Mouse (Mus musculus): ENCODE measurements at regions not wholly inside any gene's neighbourhood (a gene's known extent, or its start where the extent isn't known, plus 50 kb on each side); places are given as distances from the start of the nearest gene placed in this dataset.

GRCm38 (mm10) chr9:41360356-41360755 is 198.9 kb upstream of the Ubash3b start:
- TF ChIP-seq POLR2A (IDR thresholded peaks at IDR 0.05; ENCODE audit: control insufficient read depth, low read depth, low read length) (no peak), CTCF (IDR thresholded peaks at IDR 0.05; ENCODE audit: control insufficient read depth, insufficient read depth, insufficient replicate concordance, low read depth, low read length) (no peak)
